Mouse (Mus musculus) cerebellum, adult 11 months (tissue): Measurements from ENCODE around the gene Ly6f.

Experiments
- DNase-seq: peaks from one replicate; pipeline ENCODE4 v3.0.0; 2022

Gene Ly6f

DNA sequence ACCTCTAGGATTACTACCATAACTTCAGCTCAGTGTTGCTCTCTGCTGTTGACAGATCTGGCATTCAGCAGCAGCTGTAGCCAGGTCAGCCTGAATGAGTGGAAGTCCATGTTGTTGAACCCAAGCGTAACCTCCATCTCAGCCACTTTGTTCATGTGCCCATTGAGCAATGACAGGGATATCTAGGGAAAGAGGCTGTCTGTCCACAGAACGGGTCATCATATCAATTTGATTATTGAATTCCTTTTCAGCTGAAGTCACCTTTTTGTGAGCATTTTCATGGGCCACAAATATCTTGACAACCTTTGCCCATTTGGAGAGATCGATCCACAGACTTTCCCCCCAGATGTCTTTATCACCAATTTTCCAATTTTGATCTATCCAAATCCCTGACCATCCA, 51.9 kb downstream of the Ly6f start:
- DNase-seq, result no peak
